Mouse (Mus musculus): ENCODE measurements around the gene Prlr.

The Prlr gene

DNA sequence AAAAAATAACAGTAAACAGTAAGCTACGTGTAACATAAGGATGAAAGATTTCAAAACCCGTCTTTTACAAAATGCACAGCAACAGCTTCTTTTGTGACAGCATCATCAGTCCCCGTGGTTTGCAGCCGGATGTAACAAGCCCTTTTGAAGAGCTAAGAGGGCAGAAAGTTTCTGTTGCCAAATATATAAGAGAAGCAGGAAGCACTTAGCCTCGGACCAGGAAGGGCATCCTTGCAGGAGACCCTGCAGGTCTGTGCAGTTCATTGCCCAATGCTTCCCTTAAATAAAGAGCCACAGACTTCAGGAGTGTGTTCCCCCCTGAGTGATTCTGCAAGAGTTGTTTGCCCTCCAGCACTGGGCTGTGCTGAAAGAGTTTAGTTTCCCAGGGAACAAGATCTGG is 58.9 kb downstream of the Prlr start:
- no peak for DNase-seq (ENCODE audit: low spot score)

DNA sequence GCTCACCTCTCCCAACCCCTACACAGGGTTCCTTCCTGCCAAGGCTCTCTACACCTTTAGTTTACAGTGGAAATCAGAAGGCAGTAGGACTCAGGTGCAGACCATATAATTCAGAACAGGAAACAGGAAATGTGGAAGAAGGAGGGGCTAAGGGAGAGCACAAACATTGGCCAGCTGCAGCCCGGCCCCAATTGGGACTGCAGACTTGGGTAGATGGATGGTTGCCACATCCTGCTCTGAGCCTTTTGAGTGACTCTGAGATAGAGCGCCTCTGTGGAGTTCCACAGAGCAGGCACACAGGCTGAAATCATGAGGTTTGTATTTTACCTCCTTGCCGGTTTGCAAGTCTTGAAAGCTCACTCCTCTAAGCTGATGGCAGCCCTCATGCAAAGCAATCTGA is 59.8 kb downstream of the Prlr start:
- DNase-seq (ENCODE audit: low spot score): no peak

DNA sequence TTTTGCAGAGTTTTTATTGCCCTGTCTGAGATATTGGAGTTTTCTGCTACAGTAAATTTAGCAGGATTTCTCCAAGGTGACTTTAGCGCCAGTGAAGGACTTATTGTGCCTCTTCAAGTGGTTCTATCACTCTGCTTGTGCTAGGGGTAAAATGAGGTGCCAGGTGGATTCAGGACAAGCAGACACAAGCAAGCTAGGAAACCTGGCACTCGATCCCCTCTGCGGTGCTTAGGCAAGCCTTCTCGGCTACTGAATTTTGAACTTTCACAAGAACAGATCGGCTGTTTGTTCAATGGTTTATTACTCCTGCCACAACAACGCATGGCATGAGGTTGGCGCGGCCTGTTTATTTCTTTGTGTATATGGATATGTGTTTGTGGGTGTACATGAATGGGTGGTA is 61.4 kb downstream of the Prlr start:
- no peak for DNase-seq (ENCODE audit: low spot score)

DNA sequence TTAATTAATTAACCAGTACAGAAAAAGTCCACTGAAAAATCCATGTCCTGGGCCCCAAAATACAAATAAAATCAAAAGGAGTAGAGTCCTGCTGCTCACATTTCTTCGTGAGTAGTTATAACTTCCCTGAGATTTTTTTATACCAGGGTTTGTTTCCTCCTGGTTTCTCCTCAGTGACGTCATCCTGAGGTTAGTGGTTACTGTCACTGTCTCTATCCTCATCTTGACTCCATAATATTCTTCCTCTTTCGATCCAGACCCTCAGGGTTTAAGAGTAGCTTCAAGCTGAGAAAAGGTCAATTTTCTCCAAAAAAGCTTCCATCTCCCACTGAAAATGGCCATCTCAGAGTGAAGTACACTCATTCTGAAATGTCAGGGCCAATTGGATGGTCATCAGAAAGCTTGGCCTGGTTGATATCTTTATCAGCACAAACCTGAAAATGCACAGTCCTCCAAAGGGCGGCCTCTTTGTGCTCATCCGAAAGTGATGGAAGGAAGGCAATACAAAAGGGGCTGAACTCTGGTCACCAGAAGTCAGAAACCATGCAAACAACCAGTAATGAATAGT is 63.3 kb downstream of the Prlr start:
- DNase-seq (ENCODE audit: low spot score): no peak

DNA sequence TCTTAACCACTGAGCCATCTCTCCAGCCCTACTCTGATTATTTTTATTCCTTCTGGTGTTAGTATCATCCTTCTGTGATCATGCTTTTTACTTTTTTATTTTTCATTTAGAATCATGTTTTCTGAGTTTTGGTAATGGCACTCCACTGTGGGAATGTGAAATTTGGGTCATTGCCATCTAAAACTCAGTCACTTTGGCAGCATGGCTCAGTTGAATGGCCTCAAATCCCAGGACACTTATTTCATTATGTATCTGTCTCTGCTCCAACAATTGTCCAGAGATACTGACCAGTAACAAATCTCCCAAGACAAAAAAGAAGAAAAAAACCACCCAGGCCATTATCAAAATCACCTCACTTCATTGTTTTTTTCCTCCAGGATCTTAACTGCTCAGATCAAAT is 65.2 kb downstream of the Prlr start:
- DNase-seq (ENCODE audit: low spot score): no peak

DNA sequence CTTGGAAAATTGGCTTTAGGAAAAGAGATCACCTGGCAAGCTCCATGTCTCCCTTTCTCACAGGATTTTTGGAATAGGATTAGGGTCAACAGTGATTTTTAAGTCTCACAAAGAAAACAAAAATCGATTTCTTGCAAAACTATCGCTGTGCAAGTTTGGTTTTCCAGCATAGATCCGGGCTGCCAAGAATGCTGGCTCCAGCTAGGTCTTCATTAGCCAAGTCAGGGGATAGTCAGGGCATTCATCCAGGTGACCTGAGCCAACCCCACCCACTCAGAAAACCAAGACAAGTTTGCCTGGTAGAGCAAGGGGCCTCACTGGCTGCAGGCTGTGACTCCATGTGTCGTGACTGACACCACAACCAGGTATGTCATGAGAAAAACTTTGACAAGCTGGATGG is 72.2 kb downstream of the Prlr start:
- DNase-seq (ENCODE audit: low spot score): no peak

DNA sequence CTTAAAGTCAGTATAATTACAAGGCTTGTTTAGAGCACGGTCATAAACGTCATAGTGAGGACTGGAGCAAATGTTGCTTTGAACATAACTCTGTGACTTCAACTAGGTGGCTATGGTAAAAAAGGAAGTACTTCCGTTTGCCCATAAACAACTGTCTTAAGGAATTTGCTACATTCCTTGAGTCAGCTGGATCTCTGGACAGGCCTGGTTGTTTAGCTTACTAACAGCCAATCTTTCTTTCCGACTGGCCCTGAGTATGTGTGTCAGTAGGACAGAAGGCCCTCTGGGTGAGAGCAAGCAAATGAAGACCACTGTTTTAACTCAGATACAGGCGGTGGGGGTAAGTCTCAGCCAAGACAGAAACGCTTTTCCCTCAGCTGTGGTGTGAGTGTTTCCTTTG is 73.7 kb downstream of the Prlr start:
- no peak for DNase-seq (ENCODE audit: low spot score)

DNA sequence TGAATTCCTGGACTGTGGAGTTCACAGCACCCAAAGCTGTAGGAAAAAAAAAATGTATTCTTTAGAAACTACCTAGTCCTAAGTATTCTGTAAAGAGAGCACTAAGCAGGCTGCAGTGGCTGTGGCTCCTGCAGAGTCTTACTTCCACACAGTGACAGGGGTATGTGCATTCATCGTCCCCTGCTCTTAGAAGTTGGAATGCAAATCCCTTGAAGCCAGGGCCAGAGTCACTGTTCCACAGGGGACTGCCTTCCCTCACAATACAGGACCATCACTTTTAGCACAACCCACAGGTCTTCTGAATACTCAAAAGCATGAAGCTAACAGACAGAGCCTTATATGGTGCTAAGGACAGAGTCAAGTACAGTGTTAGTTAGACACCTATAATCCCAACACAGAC is 75.5 kb downstream of the Prlr start:
- no peak for DNase-seq (ENCODE audit: low spot score)

DNA sequence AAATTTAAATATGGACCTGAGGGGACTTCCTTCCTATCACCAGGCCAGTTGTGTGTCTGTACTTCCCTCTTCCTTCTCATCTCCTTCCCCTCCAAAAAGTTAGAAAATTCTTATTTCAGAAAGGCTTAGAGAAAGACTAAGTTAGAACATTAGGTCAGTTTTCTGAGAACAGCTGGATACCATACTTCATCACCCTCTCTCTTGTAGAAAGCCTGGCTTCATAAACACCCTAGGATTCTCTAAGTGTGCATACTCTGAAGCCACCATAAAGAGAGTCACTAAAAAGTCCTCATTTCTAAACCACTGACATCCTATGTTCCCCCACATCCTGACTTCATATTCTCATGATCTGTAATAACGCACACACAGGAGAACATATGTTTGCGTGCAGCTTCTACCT is 85.2 kb downstream of the Prlr start:
- DNase-seq (ENCODE audit: low spot score): no peak

DNA sequence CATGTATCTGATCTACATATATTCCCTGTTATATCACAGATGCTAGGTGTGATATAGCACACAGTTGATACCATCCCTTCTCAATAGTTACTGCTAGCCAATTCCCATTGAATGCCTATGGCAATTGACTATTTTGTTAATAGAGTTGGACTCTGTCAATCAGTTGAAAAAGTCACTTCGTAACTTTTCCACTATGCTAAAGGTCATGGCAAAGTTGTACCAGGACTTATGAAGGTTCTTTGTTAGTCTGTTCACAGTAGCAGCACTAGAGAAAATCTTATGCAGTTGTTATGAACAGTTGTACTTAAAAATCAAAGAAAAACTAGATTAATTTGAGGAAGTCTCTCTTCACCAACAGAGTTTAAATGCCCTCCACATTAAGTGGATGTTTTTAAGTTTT is 85.6 kb downstream of the Prlr start:
- no peak for DNase-seq (ENCODE audit: low spot score)

DNA sequence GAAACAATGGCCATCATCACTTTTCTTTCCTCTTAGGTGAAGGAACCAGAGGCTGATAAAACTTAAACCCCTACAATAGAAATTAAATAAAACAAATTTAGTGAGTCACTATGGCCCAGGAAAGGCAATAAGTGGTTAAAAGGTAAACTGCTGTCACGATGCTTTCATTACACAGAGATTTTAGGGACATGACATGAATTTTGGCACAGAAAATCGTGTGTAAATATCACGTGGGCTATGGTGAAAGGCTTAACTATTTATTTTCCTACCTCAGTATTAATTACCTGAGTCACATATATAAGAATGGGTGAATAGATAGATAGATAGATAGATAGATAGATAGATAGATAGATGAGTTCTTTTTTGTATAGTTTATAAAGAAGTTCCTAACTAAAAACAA is 86.4 kb downstream of the Prlr start:
- DNase-seq (ENCODE audit: low spot score): no peak

DNA sequence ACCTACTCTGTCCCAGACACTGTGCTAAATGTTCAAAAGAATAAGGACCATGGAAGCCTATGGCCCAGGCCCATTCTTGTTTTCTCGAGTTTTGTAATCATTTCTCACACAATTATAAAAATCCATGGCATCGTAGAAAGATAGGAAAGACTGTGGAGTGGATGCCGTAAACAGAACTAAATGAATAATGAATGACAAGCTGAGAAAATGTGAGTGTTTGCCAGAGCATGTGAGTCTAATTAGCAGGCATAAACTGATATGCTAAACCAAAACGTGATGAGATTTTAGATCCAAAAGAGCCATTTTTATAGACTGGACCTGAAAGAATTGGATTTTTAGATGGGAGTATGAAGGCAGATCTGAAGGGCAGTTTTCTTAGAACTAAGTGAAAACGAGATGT is 87.8 kb downstream of the Prlr start:
- no peak for DNase-seq (ENCODE audit: low spot score)

DNA sequence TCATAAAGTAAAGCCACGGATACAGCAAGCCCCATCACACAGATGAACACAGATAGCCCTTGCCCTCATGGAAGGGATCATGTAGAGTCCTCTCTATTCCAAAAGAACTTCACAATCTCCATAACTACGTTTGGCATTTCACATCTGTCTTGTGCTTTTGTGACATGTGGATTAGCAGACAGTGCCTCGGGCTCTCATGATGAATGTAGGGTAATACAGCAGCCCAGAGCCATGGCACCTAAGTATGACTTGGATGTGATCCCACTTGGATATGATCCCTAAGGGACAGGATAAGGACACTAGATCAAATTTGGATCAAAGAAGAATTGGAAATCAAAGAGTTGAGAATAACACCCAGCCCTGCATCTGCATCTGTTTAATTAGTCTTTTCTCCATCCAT is 90.2 kb downstream of the Prlr start:
- DNase-seq (ENCODE audit: low spot score): no peak

DNA sequence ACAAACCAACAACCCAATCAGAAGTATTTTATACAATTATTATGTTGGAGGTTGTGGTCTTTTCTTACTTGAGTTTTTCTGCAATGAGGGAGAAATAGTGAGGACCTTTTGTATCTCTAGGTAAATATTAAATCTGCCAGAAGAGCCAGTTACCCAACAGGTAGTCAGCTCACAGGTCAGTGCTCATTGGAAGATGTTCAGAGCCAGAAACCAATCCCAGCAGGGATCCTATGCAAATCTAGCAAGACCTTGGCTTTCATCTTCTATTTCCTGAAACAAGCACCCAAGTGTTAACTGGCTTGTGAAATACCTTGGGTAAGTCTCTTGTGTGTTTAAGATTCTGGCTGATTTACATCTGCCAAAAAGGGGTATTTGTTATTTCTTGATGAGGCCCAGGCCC is 99.3 kb downstream of the Prlr start:
- no peak for DNase-seq (ENCODE audit: low spot score)

DNA sequence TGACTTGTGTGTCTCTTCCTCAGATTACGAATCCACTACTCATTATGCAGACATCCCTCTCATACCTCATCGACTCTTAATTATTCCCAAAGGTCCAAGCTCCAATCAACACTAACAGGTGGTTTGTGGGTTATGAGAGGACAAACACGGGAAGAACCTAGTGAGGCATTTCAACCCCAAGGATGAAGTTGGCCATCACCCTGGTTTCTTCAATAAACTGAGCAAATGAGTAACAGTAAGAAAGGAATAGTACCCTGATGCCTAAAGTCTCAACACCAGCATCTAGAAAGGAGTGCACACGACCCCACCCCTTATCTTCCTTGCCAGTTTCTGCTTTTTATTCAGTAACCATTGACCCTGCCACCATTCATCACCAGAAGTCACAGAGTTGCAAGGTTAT is 100.4 kb downstream of the Prlr start:
- DNase-seq (ENCODE audit: low spot score): no peak

DNA sequence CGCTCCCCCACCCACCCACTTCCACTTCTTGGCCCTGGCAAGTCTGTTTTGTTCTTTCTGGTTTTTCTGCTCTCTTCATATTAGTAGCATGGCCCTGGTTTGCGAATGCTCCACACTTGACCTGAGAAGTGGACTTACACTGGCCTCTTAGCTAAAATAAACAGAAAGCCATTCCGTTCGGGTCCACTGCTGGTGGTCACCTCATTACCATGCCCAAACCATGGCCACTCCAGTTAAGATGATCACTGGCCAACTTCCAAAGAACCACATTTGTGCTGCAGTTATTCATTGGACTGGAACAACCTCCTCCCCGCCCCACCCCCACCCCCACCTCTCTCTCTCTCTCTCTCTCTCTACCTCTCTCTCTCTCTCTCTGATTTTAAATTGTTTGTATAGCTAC is 104.5 kb downstream of the Prlr start:
- DNase-seq (ENCODE audit: low spot score): no peak

DNA sequence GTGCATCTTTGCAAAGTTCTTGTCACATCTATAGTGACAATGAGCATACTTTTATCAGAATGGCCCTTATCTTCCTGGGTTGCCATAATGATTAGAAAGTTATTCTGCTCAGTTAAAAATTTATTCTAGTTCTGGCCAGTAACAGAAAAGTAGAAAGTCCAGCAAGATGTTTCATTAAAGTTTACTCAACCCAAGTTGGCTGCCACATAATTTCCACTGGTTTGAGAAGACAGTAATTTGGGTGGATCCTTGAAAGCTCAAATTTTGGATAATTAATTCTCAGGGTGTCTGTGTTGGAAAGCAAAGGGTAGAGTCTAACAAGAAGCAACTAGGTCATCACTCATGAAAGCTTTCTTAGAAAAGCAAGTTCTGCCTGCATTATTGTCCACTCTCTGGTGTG is 106.6 kb downstream of the Prlr start:
- DNase-seq (ENCODE audit: low spot score): no peak

DNA sequence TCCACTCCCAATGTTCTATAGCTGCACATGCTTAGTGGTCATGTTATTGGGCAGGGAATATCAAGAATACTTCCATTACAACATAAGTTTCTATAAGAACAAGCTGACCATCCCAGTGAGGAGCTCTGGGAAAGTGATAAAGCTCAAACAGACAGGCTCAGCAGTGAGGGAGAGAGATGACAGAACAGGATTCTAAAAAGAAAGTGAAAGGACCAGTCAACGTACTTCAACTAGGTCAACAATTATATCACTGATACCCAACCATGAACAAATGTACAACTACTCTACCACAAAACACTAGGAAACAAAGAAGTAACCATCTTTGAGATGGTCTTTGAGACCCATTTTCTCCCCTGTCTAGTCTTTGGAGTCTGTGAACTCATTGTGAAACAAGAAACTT is 119.5 kb downstream of the Prlr start:
- no peak for DNase-seq (ENCODE audit: low spot score)

DNA sequence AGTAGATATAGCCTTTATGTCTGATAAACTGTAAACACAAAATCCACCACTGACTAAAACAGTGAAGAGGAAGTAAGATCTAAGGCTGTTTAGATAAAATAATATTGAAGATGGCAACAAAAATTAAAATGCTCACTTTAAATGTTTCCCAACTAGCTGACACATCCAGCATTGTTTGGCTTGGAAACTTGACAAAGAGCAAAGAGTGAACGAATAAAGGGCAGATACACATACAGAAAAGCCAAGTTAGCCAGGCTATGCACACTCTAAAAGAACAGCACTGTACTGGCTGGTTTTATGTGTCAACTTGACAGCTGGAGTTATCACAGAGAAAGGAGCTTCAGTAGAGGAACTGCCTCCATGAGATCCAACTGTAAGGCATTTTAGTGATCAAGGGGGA is 121.0 kb downstream of the Prlr start:
- no peak for DNase-seq (ENCODE audit: low spot score)

DNA sequence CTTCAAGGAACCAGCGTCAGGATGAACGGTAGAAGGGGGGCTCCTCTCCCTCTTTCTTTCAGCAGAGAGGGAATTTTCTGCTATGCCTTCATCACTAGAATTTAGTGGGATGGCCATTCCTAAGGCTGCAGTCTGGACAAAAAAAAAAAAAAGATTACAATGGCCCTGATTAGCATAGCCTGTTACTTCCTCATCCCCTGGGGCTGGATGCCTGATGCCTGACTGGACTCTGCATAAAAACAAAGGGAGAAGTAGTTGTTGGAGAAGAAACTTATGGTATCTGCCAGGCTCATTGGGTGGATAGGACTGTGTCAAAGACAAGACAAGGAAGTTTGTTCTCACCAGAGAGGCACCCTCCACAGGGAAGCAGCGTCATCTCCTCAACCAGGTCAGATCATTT is 122.4 kb downstream of the Prlr start:
- no peak for DNase-seq (ENCODE audit: low spot score)

DNA sequence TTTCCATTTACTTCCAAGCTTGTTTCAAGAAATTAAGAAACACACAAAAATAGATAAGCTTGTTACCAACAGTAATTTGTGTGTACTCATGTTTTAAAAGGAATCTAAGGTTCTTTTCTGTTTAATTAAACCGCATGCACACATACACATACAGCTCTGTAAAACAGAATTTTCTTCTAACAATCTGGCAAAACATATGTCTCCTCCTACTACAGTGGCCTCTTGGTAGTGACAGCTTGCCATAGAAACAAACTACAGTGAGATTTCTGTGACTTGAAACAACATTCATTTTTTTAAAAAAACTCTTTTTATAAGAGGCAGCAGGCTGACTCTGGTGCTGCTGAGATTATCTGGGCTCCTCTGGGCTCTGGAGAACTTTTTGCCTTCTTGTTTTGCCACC is 129.4 kb downstream of the Prlr start:
- DNase-seq (ENCODE audit: low spot score): no peak

DNA sequence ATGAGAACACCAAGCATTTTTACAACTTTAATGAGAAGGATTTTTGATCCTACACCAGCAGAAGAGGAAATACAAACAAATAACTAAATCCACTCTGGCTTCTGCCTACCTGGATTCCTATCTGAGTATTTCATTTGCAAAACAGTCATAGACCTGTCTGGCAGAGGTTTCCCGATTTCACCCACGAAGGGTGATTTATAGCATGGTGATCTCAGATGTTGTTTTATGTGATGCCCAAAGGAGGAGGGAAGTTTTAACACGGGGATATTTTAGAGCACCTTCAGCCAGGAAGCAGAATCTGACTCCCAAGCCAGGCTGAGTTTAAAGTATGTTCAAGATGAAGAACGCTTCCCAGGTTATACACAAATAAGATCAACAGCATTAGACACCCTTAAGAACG is 134.8 kb downstream of the Prlr start:
- DNase-seq (ENCODE audit: low spot score): no peak

DNA sequence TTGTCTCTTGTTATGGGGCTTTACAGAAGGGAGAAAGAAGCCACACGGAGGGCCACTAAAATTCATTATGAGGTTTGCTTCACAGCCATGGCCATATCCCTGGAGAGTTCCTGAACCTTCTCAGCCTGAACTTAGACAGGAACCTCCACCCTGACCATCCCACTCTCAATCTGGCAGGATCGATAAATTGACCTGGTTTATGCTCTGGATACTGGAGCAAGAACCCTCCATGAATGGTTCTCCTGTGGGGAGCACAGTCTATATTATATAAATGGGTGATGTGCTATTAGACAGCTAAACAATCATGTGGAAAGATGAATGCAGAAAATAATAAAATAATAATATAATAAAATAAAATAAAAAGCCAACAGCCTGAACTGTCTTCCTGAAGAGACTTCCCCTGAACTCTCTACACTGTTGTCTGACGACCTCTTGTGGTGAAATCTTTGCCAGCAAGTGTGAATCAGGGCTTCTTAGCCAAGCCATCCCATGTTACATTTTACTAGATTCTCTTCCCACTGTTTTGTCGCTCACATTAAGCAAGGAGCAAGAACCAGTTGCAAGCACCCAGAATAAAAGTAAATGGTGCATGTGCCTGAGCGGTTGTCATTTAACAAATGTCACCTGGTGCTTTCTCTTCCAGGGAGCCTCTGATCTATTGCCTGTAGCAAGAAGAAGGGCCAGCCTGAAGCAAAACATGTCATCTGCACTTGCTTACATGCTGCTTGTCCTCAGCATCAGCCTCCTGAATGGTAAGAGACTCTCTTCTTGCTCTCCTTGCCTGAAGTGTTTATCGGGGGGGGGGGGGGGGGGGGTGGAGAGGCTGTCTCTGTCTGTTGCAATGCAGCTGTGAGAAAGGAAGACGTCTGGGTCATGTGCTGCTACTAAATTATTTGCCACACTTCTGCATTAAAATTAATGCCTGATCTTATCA is 136.8 kb downstream of the Prlr start:
- no peak for DNase-seq (ENCODE audit: low spot score)

DNA sequence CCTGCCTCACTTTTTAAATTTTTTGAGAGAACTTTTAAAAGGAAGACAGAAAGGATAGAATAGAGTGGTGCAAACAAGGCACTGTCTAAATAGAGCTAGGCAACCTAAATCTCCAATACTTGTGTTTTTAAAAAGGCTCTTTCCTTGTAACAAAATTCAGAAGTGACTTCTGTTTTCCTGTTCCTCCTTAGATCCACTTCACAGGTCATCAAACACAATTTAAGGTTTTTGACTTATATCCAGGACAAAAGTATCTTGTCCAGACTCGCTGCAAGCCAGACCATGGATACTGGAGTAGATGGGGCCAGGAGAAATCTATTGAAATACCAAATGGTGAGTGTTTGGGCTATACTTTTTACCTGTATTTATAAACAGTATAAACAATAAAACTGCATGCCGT is 148.0 kb downstream of the Prlr start, which contains the start of gene Gm21973:
Gene Gm21973 (plus strand): TSS at position 301 of the 400 bp plus-strand sequence.
- no peak for DNase-seq (ENCODE audit: low spot score)
